Mouse (Mus musculus) right cerebral cortex, postnatal 25 days (tissue): ENCODE measurements around the gene Nectin4.
A peak's percentile ranks its signal among the peaks of the same experiment; 100 is the strongest.

ENCODE experiments used
- DNase-seq: peaks from one replicate; pipeline ENCODE4 v3.0.0; 2022

The Nectin4 gene

GRCm38 (mm10) chr1:171360656-171361055, 9.2 kb upstream of the Nectin4 start, which contains the start of gene Klhdc9:
TSS of gene Klhdc9 (minus strand) at chr1:171360798.
- peak; percentile 86 for DNase-seq

GRCm38 (mm10) chr1:171361106-171362103, 8.5 kb upstream of the Nectin4 start:
- peak; percentile 59 for DNase-seq

GRCm38 (mm10) chr1:171365934-171366333, 4.0 kb upstream of the Nectin4 start:
- DNase-seq, result no peak

- no peak for DNase-seq
These were observed 3.0 kb downstream of the Nectin4 start for GRCm38 (mm10) chr1:171372880-171373279.

GRCm38 (mm10) chr1:171373946-171374345, 4.0 kb downstream of the Nectin4 start:
- DNase-seq, result no peak

- DNase-seq, result no peak
These were observed 5.8 kb downstream of the Nectin4 start for GRCm38 (mm10) chr1:171375646-171376097.

- DNase-seq, result no peak
These were observed 8.4 kb downstream of the Nectin4 start for GRCm38 (mm10) chr1:171378298-171378697.

- peak; percentile 62 for DNase-seq
These were observed 10.2 kb downstream of the Nectin4 start for GRCm38 (mm10) chr1:171379935-171380599.

GRCm38 (mm10) chr1:171382096-171382620, 12.3 kb downstream of the Nectin4 start:
- DNase-seq, result no peak

GRCm38 (mm10) chr1:171384361-171384760, 14.5 kb downstream of the Nectin4 start:
- no peak for DNase-seq

GRCm38 (mm10) chr1:171385171-171385570, 15.3 kb downstream of the Nectin4 start:
- no peak for DNase-seq

GRCm38 (mm10) chr1:171387099-171387498, 17.2 kb downstream of the Nectin4 start:
- no peak for DNase-seq

GRCm38 (mm10) chr1:171388376-171389102, 18.6 kb downstream of the Nectin4 start, which contains the start of gene Arhgap30:
TSS of gene Arhgap30 (plus strand) at chr1:171388954.
- DNase-seq, result peak; percentile 14

GRCm38 (mm10) chr1:171390101-171390500, 20.2 kb downstream of the Nectin4 start:
- DNase-seq, result no peak

- DNase-seq, result no peak
These were observed 31.9 kb downstream of the Nectin4 start for GRCm38 (mm10) chr1:171401821-171402220.

- DNase-seq, result no peak
These were observed 33.1 kb downstream of the Nectin4 start for GRCm38 (mm10) chr1:171402991-171403390.

- no peak for DNase-seq
These were observed 37.4 kb downstream of the Nectin4 start for GRCm38 (mm10) chr1:171407263-171407662.

- DNase-seq, result no peak
These were observed 40.3 kb downstream of the Nectin4 start for GRCm38 (mm10) chr1:171410231-171410630.

GRCm38 (mm10) chr1:171410947-171411484, 41.1 kb downstream of the Nectin4 start, which contains the start of gene Usf1:
TSS of gene Usf1 (plus strand) at chr1:171411313.
- peak; percentile 95 for DNase-seq

GRCm38 (mm10) chr1:171411492-171411941, 41.6 kb downstream of the Nectin4 start:
- DNase-seq, result no peak

- DNase-seq, result peak; percentile 19
These were observed 42.1 kb downstream of the Nectin4 start for GRCm38 (mm10) chr1:171412001-171412441.

- DNase-seq, result no peak
These were observed 42.5 kb downstream of the Nectin4 start for GRCm38 (mm10) chr1:171412446-171412845.
